Mouse (Mus musculus): ENCODE results near the gene Foxd3. TPM values are rescaled to one million over a fixed set of nuclear protein-coding genes. Genes with fewer than 3 reads are reported as not detected.

Foxd3 gene
- not detected for polyA plus RNA-seq (2015; fragmentation: Illumina TruSeq; extraction: RNeasy Lipid Tissue Mini Kit (QIAGEN cat#74804); ENCODE audit: low read depth, low replicate concordance)

DNA sequence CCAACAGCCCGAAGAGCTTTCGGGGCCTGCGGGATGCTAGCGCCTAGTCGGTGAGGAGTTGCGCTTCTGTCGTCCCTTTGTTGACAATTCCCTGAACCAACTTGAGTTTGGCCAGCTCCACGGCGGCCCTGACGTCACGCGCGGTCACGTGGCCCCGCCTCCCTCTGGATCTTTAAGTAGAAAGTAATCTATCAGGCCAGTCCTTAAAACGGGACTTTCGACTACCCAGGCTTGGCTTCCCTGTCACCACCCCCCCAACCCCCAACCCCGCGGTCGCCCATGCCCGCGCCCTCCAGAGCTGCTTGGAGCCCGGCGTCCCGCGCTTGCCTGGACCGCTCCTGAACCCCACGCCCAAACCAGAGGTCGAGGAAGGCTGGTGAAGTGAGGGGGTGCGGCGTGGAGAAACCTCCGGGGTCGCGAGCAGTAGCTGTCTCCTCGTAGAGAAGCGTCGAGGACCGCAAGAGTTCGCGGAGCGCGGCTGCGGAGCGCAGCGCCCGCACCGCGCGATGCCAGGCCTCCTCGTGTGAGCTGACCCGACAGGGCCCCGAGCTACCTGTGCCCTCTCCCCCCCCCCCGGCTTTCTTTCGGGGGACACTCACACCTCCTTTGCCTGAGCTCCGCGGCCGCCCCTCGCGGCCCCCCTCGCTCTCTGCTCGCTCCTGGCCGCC lies at the start of gene Foxd3:
TSS of gene Foxd3 (plus strand) at position 363 of the 668 bp plus-strand sequence.

Other genes with a start within 250 kb of the Foxd3 start
- 12.3 TPM for gene Alg6, start 59.4 kb downstream of the Foxd3 start, polyA plus RNA-seq (2015; fragmentation: Illumina TruSeq; extraction: RNeasy Lipid Tissue Mini Kit (QIAGEN cat#74804); ENCODE audit: low read depth, low replicate concordance)
- gene Efcab7, start 172.9 kb downstream of the Foxd3 start, polyA plus RNA-seq (2015; fragmentation: Illumina TruSeq; extraction: RNeasy Lipid Tissue Mini Kit (QIAGEN cat#74804); ENCODE audit: low read depth, low replicate concordance), result 6.6 TPM